Mouse (Mus musculus) cerebellum, postnatal 10 days (tissue): ENCODE measurements around the gene Rapgef3.

Source experiments
- DNase-seq, 2 experiments: peaks; one replicate each; pipeline ENCODE4 v3.0.0; 2021; ENCODE audit warnings: mixed read lengths in 2 of 2

Gene Rapgef3

DNA sequence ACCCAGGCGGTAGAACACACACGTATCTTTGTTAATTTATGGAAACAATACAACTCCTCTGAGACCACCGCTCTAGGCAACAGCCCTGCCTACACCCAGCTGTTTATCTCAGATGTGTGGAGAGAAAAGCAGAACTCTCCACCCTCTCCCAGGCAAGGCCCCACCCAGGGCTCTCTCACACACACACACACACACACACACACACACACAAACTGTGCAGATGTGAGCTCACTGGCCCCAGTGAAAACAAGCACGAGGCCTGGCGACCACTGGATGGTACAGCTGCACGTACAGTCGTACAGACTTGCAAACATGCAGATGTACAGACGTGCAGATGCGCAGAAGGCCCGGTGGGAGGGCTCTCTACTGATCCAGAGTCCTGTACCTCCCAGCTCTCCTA is 22.8 kb downstream of the Rapgef3 start:
- DNase-seq: no peak

- peak in 1 of 2 experiments; percentile 40 for DNase-seq
These were observed 23.7 kb downstream of the Rapgef3 start for GRCm38 (mm10) chr15:97743961-97744525.

GRCm38 (mm10) chr15:97743210-97743609 is 24.6 kb downstream of the Rapgef3 start:
- DNase-seq: no peak

DNA sequence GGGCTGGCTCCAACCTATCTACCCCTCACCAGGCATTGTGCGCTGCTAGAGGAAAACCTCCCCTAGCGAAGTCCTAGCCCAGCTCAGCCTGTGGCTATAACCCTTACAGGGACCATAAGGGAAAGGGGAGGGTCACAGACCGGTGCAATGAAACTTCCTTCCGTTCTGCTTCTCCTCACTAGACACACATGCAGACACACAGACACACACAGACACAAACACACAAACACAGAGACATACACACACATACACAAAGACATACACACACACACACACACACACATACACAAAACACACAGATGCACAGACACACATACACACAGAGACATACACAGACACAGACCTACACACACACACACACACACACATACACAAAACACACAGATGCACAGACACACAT is 25.2 kb downstream of the Rapgef3 start:
- DNase-seq: no peak

DNA sequence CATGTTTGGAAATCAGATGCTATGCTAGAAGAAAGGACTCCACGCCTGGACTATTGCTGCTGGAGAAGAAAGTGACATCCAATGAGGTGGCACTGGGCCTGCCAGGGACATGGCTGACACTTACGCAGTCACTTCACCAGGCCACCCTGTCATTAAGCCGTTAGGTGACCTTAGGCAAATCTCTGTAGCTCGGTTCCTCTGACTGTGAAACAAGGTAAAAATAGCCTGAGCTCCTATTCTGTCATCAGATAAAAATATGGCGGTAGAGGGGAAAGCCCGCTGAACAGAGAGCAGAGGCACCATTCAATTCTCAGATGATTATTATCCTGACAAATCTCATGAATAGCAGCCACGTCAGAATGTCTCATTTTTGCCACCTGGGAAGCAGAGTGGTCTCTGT is 25.7 kb downstream of the Rapgef3 start:
- DNase-seq: peak in 1 of 2 experiments; percentile 18

DNA sequence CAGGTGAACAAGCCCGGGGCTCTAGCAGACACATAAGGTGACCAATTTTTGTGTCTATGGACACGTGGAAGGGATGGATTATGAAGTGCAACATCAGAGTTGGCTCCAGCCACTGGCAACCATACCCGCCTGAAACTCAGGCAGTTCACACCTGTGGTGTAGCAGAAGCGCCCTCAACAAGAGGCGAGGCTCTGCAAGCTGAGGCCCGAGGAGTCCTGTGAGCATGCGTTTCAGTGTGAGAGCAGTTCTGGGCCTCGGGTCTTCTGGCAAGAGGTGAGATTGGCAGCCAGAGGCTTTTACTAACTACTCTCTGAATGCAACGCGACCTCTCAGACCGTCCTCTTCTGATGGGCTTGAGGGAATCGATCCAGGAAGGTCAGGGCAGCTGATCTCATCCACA is 26.1 kb downstream of the Rapgef3 start:
- DNase-seq: peak in 1 of 2 experiments; percentile 15

DNA sequence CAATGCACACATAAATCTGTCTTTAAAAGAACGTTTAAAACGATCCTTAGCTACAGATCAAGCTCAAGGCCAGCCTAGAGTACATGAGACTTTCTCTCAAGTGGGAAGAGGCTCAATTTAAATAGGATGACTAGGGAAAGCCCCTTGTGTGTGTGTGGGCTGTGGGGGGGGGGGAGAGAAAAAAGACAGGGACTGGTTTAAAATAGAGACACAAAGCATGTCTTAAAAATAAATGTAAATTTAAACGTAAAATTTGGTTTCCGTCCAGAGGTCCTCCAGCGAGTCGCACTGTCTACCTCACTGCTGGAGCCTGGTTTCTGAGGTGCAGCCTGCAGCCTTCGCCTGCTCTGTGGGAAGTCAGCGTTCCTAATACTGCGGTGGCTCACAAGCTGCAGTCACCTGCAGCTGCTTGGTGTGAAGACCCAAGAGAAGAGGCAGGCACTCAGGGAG is 27.5 kb downstream of the Rapgef3 start:
- no peak for DNase-seq

DNA sequence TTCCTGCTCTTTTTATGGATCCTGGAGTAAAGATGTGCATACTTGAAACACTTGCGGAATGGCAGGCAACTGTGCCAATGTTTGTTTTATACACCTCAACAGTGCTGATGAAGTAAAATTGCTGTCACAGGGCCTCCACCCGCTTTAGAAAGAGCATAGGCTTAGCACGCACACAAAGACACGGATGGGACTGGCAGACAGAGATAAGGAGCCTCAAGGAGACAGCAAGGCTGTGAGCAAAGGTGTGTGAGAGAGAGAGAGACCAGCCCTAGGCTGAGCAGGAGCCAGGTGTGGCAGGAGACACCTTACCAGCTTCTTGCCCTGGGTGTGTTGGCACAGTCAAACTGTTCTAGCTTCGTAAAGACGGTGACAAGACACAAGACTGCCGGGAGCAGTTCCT is 28.8 kb downstream of the Rapgef3 start:
- DNase-seq: no peak

- no peak for DNase-seq
These were observed 35.8 kb downstream of the Rapgef3 start for GRCm38 (mm10) chr15:97731988-97732387.

DNA sequence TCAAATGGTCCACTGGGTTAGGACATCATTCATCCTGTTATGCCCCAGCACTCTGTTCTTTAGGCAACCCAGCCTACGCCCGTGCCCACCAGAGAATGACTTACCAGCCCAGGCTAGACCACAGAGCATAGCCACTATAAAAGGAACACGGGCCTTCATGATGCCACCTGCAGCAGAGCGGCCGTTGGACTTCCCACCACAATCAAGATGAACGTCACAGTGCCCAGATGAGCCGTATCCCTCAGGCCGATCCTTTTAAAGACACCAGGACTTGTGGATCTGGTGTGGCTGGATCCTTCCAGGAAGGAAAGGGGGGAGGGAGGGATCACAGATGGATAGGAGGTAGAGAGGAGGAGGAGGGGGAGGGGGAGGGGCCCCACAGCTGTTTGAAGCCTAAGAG is 36.7 kb downstream of the Rapgef3 start, which contains the start of gene Endou:
Gene Endou, minus strand, starts transcription at position 229 of the 400 bp plus-strand sequence.
- DNase-seq: no peak

GRCm38 (mm10) chr15:97730365-97730764 is 37.4 kb downstream of the Rapgef3 start:
- peak in 1 of 2 experiments; percentile 16 for DNase-seq

DNA sequence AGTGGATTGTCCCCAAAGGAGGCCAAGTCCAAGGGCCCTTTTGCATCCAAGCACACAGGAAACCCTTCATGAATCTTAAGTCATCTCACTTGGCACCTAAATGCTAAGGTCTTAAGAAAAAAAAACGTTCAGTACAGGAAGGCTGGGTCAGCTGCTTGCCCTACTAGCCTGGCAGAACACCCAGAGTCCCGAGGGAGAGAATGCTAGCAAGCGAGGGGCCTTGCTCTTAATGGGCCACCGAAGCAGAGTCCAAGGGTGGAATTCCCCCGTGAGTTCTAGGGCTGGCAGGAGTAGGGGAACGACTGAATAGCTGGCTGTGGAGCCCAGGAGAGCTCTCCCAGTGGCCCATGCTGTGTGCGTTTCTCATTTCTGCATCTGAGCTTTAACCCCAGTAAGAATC is 39.0 kb downstream of the Rapgef3 start:
- DNase-seq: peak; percentile 19 to 47

GRCm38 (mm10) chr15:97728394-97728793 is 39.4 kb downstream of the Rapgef3 start:
- DNase-seq: peak; percentile 22 to 38

DNA sequence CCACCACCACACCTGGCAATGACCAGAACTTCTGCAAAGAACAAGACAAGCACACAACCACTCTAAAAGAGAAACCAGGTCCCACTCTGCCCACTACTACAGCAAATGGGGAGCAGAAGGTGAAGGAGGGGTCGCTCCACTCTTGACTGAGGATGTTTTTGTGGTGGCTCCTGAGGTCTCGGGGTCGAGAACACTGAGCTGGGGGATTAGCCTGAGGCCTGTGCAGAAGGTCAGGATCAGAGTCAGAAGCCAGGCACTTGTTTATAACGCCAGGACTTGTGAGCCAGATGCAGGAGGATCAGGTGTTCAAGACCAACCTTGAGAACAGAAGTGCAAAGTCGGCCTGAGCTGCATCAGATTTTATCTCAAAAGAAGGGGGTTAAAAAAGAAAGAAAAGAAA is 40.3 kb downstream of the Rapgef3 start:
- DNase-seq: no peak

- peak in 1 of 2 experiments; percentile 5 for DNase-seq
These were observed 40.7 kb downstream of the Rapgef3 start for GRCm38 (mm10) chr15:97727048-97727447.

DNA sequence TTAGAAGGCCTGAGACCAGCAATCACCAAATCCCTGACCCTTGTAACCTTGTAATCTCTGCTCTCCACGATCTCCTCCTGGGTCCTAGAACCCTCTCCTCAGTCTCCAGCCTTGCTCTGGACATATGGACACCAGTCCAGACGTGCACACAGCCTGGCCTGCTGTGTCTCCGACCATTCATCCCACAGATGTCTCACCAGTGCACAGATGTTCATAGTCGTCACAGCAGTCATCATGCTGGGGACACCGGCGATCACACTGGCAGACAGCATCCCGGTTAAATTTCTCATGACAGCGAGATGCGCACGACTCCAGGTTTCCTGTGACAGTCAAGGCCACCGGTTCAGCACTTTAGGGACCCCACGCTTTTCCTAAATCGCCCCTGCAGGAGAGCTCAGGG is 41.5 kb downstream of the Rapgef3 start:
- no peak for DNase-seq

- peak in 1 of 2 experiments; percentile 19 for DNase-seq
These were observed 42.5 kb downstream of the Rapgef3 start for GRCm38 (mm10) chr15:97725198-97725785.

- DNase-seq: peak; percentile 73 to 77
These were observed 43.2 kb downstream of the Rapgef3 start for GRCm38 (mm10) chr15:97724346-97725197.

DNA sequence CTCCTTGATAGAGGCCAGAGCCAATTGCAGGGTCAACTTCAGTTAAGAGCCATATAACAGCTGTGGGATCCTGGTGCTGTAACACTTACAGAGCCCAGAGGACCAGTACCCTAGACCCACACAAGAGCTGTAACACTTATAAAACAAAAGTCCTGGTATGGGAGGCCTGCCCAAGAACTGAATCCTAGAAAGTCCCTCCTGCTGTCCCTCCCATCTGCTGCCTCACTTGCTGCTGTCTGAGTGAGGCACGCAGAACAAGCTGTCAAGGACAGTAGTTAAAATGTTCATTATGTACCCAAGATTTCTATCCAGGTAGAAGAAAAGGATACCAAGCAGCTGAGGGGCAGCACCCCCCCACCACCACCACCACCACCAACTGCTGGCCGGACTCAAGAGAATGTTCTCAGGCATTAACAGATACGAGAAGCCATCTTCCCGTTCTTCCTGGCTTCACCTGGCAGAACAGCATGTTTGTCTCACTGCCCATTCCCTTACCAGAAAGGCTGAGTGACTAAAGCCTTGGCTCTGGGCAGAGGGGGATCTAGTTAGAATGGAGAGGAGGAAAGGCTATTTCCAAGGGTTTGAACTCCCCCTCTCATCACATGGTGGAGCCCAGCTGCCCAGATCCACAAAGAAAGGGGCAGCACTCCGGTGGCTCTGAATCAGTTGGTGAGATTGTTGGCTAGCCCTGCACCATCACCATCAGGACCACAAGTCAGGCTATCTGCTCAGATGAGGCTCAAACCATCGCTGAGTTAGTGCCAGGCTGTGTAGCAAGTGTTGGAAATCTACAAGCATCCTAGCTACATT is 44.0 kb downstream of the Rapgef3 start:
- peak; percentile 88 to 91 for DNase-seq

DNA sequence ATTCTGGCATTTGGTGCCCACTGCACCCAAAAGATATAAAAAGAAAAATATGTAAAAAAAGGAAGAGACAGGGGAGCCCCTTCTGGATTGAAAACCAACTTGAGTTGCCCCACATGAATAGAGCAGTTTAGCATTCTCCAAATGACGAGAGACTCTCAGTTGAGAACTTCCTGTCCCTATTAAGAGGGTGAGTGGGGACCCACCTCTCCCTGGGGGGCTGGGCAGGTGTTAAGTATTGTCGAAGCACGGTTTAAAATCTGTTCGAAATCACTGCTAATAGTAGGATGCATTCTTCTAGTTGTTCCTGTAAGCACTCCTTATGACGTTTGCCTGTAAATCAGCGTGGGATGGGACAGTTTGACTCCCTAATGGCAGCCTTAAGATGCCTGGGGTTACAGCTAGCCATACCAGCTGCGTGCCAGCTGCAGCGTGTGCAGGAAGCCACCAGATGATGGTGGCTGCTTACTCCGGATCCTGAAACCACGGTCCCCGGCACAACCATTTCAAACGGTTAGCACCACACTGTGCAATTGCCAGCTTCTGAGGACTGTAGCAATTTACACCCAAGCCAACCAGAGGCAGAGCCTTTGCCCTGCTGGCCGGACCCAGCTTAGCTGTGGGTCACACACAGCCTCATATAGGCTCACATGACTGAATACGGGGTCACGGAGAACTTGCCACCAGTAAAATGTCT is 46.6 kb downstream of the Rapgef3 start:
- peak; percentile 14 to 24 for DNase-seq

- DNase-seq: peak; percentile 30 to 31
These were observed 47.6 kb downstream of the Rapgef3 start for GRCm38 (mm10) chr15:97720026-97720675.

DNA sequence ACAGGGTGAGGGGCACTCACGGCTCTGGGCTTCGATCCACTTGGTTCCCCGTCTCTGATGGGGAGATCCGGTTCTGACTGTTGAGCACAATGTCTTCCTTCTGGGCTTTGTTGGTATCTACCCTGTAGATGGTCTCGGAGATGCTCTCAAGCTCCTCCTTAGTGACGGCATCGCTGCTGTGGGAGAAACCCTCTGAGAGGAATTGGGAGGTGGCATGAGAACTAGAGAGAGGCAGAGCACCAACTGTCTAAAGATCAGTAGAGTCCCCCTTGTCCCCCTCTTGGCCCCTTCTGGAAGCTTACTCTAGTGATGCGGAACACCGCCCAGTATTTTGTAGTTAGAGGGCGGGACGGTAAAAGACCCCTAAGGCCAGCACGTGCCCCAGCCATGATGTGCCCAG is 48.3 kb downstream of the Rapgef3 start:
- no peak for DNase-seq
